Mouse (Mus musculus): Measurements from ENCODE around the gene Stra6. TPM values are rescaled to one million over a fixed set of nuclear protein-coding genes. Genes with fewer than 3 reads are reported as not detected.
A peak's percentile ranks its signal among the peaks of the same experiment; 100 is the strongest.

Stra6 gene
- total and polyA plus RNA-seq, 2 experiments = not detected

DNA sequence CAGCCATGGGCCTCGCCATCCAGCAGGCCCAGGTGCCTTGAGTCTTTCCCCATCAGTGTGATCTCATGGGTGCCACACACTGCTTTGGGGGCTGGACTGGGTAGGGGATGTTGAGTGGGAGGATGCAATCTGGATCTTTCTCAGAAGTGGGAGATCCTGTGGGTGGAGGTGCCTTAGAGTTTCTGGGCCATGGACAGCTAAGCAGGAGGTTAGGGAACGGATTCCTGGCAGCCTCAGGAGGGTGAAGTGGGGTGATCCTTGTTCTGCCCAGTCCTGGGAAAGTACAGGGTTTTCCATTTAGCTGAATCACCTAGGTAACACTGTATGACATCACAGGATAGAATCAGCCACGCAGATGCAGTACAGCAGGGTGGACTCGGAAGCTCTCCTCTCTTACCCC lies 38.4 kb downstream of the Stra6 start:
- WGBS = 71% methylated on average over 4 of the region's 4 CpGs
- peaks cover 9% of the 10 kb centered on the region for H3K4me1 ChIP-seq (ENCODE audit: control insufficient read depth, insufficient read depth, low read length)
- H3K79me2 ChIP-seq (ENCODE audit: control insufficient read depth, insufficient read depth, low read length) = no peaks in the 10 kb centered on the region
- H3K4me3 ChIP-seq (ENCODE audit: insufficient read depth, low read depth, low read length) = no peak overlapping the region
- no peak for TF ChIP-seq POLR2A (IDR thresholded peaks at IDR 0.05; ENCODE audit: extremely low read depth, insufficient read depth, low read length)
- TF ChIP-seq CTCF (IDR thresholded peaks at IDR 0.05; ENCODE audit: low read depth, low read length) = no peak
- no peak for DNase-seq (ENCODE audit: extremely low read depth, low read depth, low spot score)
- no peak overlapping the region for H3K27ac ChIP-seq (replicated peaks; ENCODE audit: insufficient read depth, low read depth, low read length)
- no peaks in the 10 kb centered on the region for H3K36me3 ChIP-seq (ENCODE audit: control insufficient read depth, insufficient read depth, low read length)
- H3K27me3 ChIP-seq (ENCODE audit: control insufficient read depth, insufficient read depth, low read length) = no peaks in the 10 kb centered on the region
- H3K9ac ChIP-seq (ENCODE audit: low read depth, low read length) = no peak overlapping the region

DNA sequence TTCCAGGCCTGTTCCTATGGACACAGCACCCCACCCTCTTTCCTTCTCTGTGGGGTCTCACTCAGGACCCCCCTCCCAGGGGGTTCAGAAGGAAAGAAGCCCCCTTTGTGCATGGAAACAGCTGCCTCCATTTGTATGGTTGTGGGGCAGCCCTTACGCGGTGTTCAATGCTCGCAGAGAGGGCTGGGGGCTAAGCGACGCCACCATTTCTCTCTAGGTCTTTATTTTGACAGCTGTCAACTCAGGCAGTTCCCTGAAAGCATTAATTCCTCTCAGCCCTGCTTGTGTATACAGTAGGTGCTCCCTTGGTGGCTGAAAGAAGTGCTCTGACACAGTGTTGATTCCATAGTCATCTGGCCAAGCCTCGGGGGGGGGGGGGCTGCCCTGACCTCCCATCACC lies 40.1 kb downstream of the Stra6 start:
- H3K79me2 ChIP-seq (ENCODE audit: control insufficient read depth, insufficient read depth, low read length) = no peaks in the 10 kb centered on the region
- H3K4me1 ChIP-seq (ENCODE audit: control insufficient read depth, insufficient read depth, low read length) = peaks cover 9% of the 10 kb centered on the region
- H3K27me3 ChIP-seq (ENCODE audit: control insufficient read depth, insufficient read depth, low read length) = no peaks in the 10 kb centered on the region
- no peak overlapping the region for H3K9ac ChIP-seq (ENCODE audit: low read depth, low read length)
- no peak for DNase-seq (ENCODE audit: extremely low read depth, low read depth, low spot score)
- WGBS = 87% methylated on average over 6 of the region's 6 CpGs
- H3K36me3 ChIP-seq (ENCODE audit: control insufficient read depth, insufficient read depth, low read length) = no peaks in the 10 kb centered on the region
- no peak overlapping the region for H3K27ac ChIP-seq (replicated peaks; ENCODE audit: insufficient read depth, low read depth, low read length)
- no peak overlapping the region for H3K4me3 ChIP-seq (ENCODE audit: insufficient read depth, low read depth, low read length)
- TF ChIP-seq CTCF (IDR thresholded peaks at IDR 0.05; ENCODE audit: low read depth, low read length) (no peak), POLR2A (IDR thresholded peaks at IDR 0.05; ENCODE audit: extremely low read depth, insufficient read depth, low read length) (no peak)

DNA sequence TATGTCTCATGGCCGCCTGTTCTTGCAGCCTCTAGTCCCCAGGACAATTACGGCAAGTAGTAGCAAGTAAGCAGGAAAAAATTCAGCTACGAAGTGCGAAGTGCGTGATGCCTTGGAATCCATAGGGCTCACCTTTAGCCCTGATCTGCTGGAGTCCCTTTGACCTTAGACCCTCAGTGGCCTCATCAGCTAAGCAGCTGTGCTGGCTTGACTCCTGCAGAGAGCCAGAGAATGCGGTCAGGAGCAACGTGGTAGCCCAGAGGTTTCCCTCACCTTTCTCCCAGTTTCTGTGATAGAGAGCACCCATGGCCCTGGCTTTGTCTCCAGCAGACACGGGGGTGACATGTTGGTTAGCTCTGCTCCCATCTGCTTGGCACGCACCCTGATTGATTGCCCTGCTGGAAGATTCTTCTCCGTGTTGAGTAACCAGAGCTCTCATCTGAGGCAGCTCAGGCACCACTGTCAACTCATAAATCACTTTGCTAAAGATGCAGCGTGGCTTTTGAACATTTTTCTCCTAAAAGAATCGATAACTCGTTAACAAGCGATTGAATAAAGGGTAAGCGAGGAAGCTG lies 42.1 kb downstream of the Stra6 start:
- no peak overlapping the region for H3K4me3 ChIP-seq (ENCODE audit: insufficient read depth, low read depth, low read length)
- H3K36me3 ChIP-seq (ENCODE audit: control insufficient read depth, insufficient read depth, low read length) = no peaks in the 10 kb centered on the region
- no peaks in the 10 kb centered on the region for H3K27me3 ChIP-seq (ENCODE audit: control insufficient read depth, insufficient read depth, low read length)
- H3K79me2 ChIP-seq (ENCODE audit: control insufficient read depth, insufficient read depth, low read length) = no peaks in the 10 kb centered on the region
- no peak for TF ChIP-seq POLR2A (IDR thresholded peaks at IDR 0.05; ENCODE audit: extremely low read depth, insufficient read depth, low read length)
- TF ChIP-seq CTCF (IDR thresholded peaks at IDR 0.05; ENCODE audit: low read depth, low read length) = no peak
- 33% methylated on average over 15 of the region's 15 CpGs for WGBS
- DNase-seq (ENCODE audit: extremely low read depth, low read depth, low spot score) = peak; percentile 97
- H3K9ac ChIP-seq (ENCODE audit: low read depth, low read length) = no peak overlapping the region
- no peak overlapping the region for H3K27ac ChIP-seq (replicated peaks; ENCODE audit: insufficient read depth, low read depth, low read length)
- H3K4me1 ChIP-seq (ENCODE audit: control insufficient read depth, insufficient read depth, low read length) = peaks cover 9% of the 10 kb centered on the region

DNA sequence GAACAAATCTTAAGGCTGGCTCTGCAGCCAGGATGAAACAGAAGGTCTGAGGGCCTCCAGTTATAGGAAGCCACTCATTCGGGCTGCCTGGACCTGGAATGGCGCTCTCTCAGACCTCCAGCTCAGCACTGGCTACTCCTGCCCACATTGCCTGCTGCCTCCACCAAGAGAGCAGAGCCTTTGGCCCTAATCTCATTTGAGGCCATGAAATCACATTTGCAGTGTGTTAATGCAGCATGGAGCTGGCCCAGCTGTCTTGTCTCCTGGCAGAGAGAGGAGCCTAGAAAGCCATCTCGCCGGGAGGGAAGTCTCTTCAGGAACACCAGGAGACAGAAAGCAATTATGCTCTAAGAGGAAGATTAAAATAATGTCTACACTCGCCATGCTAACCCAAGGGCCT lies 43.9 kb downstream of the Stra6 start:
- Histone ChIP-seq H3K4me3 (ENCODE audit: insufficient read depth, low read depth, low read length) (no peak overlapping the region), H3K27me3 (ENCODE audit: control insufficient read depth, insufficient read depth, low read length) (no peaks in the 10 kb centered on the region), H3K36me3 (ENCODE audit: control insufficient read depth, insufficient read depth, low read length) (no peaks in the 10 kb centered on the region), H3K4me1 (ENCODE audit: control insufficient read depth, insufficient read depth, low read length) (peaks cover 15% of the 10 kb centered on the region), H3K9ac (ENCODE audit: low read depth, low read length) (no peak overlapping the region), H3K79me2 (ENCODE audit: control insufficient read depth, insufficient read depth, low read length) (no peaks in the 10 kb centered on the region), H3K27ac (replicated peaks; ENCODE audit: insufficient read depth, low read depth, low read length) (no peak overlapping the region)
- no peak for DNase-seq (ENCODE audit: extremely low read depth, low read depth, low spot score)
- 85% methylated on average over 5 of the region's 5 CpGs for WGBS
- TF ChIP-seq POLR2A (IDR thresholded peaks at IDR 0.05; ENCODE audit: extremely low read depth, insufficient read depth, low read length) (no peak), CTCF (IDR thresholded peaks at IDR 0.05; ENCODE audit: low read depth, low read length) (no peak)

DNA sequence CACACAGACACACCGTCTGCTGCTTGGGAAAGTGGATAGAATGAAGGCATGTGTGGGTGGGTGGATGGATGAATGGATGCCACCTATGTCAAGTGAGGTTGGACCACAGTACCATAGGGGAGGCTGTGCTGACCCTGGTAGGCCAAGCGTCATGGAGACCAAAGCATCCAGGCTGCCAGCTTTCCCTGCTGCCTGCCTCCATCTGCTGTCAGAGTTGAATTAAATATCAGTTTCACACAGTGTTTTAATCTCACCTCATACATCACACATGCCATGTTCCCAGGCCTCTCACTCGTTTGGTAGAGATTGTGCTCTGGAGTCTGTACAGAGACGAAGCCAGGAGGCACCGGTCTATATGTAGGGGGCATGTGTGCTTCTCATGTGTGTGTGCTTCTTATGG lies 47.2 kb downstream of the Stra6 start:
- H3K36me3 ChIP-seq (ENCODE audit: control insufficient read depth, insufficient read depth, low read length) = no peaks in the 10 kb centered on the region
- no peak overlapping the region for H3K27ac ChIP-seq (replicated peaks; ENCODE audit: insufficient read depth, low read depth, low read length)
- H3K27me3 ChIP-seq (ENCODE audit: control insufficient read depth, insufficient read depth, low read length) = no peaks in the 10 kb centered on the region
- WGBS = 88% methylated on average over 5 of the region's 5 CpGs
- peaks cover 11% of the 10 kb centered on the region for H3K4me1 ChIP-seq (ENCODE audit: control insufficient read depth, insufficient read depth, low read length)
- TF ChIP-seq POLR2A (IDR thresholded peaks at IDR 0.05; ENCODE audit: extremely low read depth, insufficient read depth, low read length) (no peak), CTCF (IDR thresholded peaks at IDR 0.05; ENCODE audit: low read depth, low read length) (no peak)
- no peak overlapping the region for H3K4me3 ChIP-seq (ENCODE audit: insufficient read depth, low read depth, low read length)
- DNase-seq (ENCODE audit: extremely low read depth, low read depth, low spot score) = no peak
- H3K79me2 ChIP-seq (ENCODE audit: control insufficient read depth, insufficient read depth, low read length) = no peaks in the 10 kb centered on the region
- H3K9ac ChIP-seq (ENCODE audit: low read depth, low read length) = no peak overlapping the region

DNA sequence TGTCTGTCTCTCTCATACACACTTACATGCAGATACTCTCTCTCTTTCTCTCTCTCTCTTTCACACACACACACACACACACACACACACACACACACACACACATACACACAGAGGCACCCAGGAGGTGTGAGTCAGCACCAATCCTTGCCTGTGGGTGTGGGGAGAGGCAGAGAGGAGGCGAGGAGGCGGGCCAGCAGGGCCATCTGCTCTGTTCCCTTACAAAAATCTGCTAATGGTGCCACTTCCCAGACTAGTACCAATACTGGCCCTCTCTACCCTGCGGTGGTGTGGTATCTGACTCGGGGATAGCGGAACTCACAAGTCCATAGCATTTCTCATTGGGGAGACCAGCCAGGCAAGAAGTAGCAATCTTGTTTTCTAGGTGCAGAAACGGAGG lies 47.8 kb downstream of the Stra6 start:
- Histone ChIP-seq H3K79me2 (ENCODE audit: control insufficient read depth, insufficient read depth, low read length) (no peaks in the 10 kb centered on the region), H3K4me1 (ENCODE audit: control insufficient read depth, insufficient read depth, low read length) (peaks cover 13% of the 10 kb centered on the region), H3K27me3 (ENCODE audit: control insufficient read depth, insufficient read depth, low read length) (no peaks in the 10 kb centered on the region), H3K9ac (ENCODE audit: low read depth, low read length) (no peak overlapping the region), H3K4me3 (ENCODE audit: insufficient read depth, low read depth, low read length) (no peak overlapping the region), H3K27ac (replicated peaks; ENCODE audit: insufficient read depth, low read depth, low read length) (no peak overlapping the region), H3K36me3 (ENCODE audit: control insufficient read depth, insufficient read depth, low read length) (no peaks in the 10 kb centered on the region)
- TF ChIP-seq POLR2A (IDR thresholded peaks at IDR 0.05; ENCODE audit: extremely low read depth, insufficient read depth, low read length) (no peak), CTCF (IDR thresholded peaks at IDR 0.05; ENCODE audit: low read depth, low read length) (no peak)
- 78% methylated on average over 6 of the region's 6 CpGs for WGBS
- no peak for DNase-seq (ENCODE audit: extremely low read depth, low read depth, low spot score)

Measured in liver, adult 2 months (tissue).